Mouse (Mus musculus) olfactory bulb, adult 2 months (tissue): ENCODE measurements around the gene Stk10.

Experiments used
- CTCF ChIP-seq: fragments of 200-500 bp; IDR thresholded peaks from 2 replicates; pipeline ENCODE4 v1.5.1; 2012; ENCODE audit warnings: low read depth, mild to moderate bottlenecking, low read length, moderate library complexity; ENCODE audit not compliant: insufficient read depth
- POLR2A ChIP-seq: fragments of 200-500 bp; IDR thresholded peaks from 2 replicates; pipeline ENCODE4 v1.6.1; 2012; ENCODE audit warnings: mild to moderate bottlenecking, low read depth, low read length, moderate library complexity; ENCODE audit not compliant: insufficient read depth

- TF ChIP-seq POLR2A (no peak), CTCF (no peak)
These were observed 17.0 kb upstream of the Stk10 start for GRCm38 (mm10) chr11:32516091-32516490.
